Comparison of ENCODE assay signal across 12 mouse cellular contexts in genomic region chr2:9955576-9956535, GRCm38 (mm10).
DNase-seq lines count a peak whose midpoint lies in the region; ATAC-seq and TF ChIP-seq lines count a peak whose summit lies in the region.
"Had no signal": no experiment of that assay in that cellular context is flagged by ENCODE, and none has a peak within 500 bp of the region (broad histone marks: within the 10 kb centered on the region; RNA-seq: fewer than 3 reads in every experiment).

No protein-coding gene starts in this region.

- H3K27me3 ChIP-seq in E14TG2a.4 (ENCODE audit: insufficient read depth, low read length) (no peaks in the 10 kb centered on the region), MEL (ENCODE audit: control insufficient read depth in 1 of 2, insufficient read depth in 2 of 2, low read length in 2 of 2) (no peaks in the 10 kb centered on the region)
- H3K27me3 ChIP-seq in embryonic facial prominence, embryonic 13.5 days, result no peaks in the 10 kb centered on the region
- H3K27me3 ChIP-seq in limb, embryonic 14.5 days (ENCODE audit: control insufficient read depth, insufficient read depth, low read length), result no peaks in the 10 kb centered on the region
- H3K27me3 ChIP-seq: neural tube, embryonic 12.5 days had no signal

- TF ChIP-seq RAD21 in MEL (IDR thresholded peaks at IDR 0.05; ENCODE audit: low read depth, low read length), result no peak

- ATAC-seq in embryonic facial prominence, embryonic 13.5 days (ENCODE audit: insufficient number of reproducible peaks, insufficient read depth, low FRiP score, low TSS enrichment, low read depth), result 0 out of 2 replicates have a peak, but pooled peaks have one; percentile 37
- peak; percentile 53; the same call in 1 of the 2 replicates for ATAC-seq in limb, embryonic 14.5 days (ENCODE audit: low FRiP score, low read depth)
- ATAC-seq: forebrain, postnatal 0 days; inflammation-experienced regulatory T-cells, adult 6 months had no signal

- WGBS in embryonic facial prominence, embryonic 13.5 days, result 42% methylated on average over 9 of the region's 9 CpGs
- WGBS in limb, embryonic 14.5 days, result 41% methylated on average over 9 of the region's 9 CpGs

- TF ChIP-seq CTCF in E14TG2a.4 (conservative IDR thresholded peaks at IDR 0.05; ENCODE audit: low read length) (no peak), MEL (IDR thresholded peaks at IDR 0.05 in 2 of 3, conservative IDR thresholded peaks at IDR 0.05 in 1 of 3; ENCODE audit: control insufficient read depth in 1 of 3, insufficient read depth in 1 of 3, low read depth in 2 of 3, low read length in 3 of 3, poor library complexity in 1 of 3, severe bottlenecking in 1 of 3) (no peak)

- H3K79me2 ChIP-seq in MEL (ENCODE audit: control insufficient read depth, insufficient read depth, low read length, poor library complexity), result peaks cover 11% of the 10 kb centered on the region

- no peak for TF ChIP-seq EP300 in MEL (IDR thresholded peaks at IDR 0.05; ENCODE audit: low read depth in 1 of 2, low read length in 2 of 2)

- no peak for TF ChIP-seq POLR2A in MEL (IDR thresholded peaks at IDR 0.05; ENCODE audit: control insufficient read depth in 1 of 2, insufficient read depth in 1 of 2, low read depth in 1 of 2, low read length in 2 of 2, poor library complexity in 1 of 2)
- TF ChIP-seq POLR2A in limb, embryonic 14.5 days (IDR thresholded peaks at IDR 0.05; ENCODE audit: borderline replicate concordance, extremely low read depth, insufficient read depth, insufficient read length), result no peak

- H3K4me1 ChIP-seq in E14TG2a.4 (replicated peaks; ENCODE audit: low read depth, low read length), result peaks cover 42% of the 10 kb centered on the region
- peaks cover 28 to 31% of the 10 kb centered on the region in 2 experiments for H3K4me1 ChIP-seq in MEL (ENCODE audit: control insufficient read depth in 1 of 2, insufficient read depth in 2 of 2, low read length in 2 of 2)
- H3K4me1 ChIP-seq in embryonic facial prominence, embryonic 13.5 days, result peaks cover 16% of the 10 kb centered on the region
- 0 out of 2 replicates have a peak, but pooled peaks cover 11% of the 10 kb centered on the region for H3K4me1 ChIP-seq in limb, embryonic 14.5 days (ENCODE audit: control insufficient read depth, insufficient read depth, low read length)

- H3K4me2 ChIP-seq in embryonic facial prominence, embryonic 13.5 days, result peak overlapping the region; percentile 23; the same call in 1 of the 2 replicates
- no peak overlapping the region for H3K4me2 ChIP-seq in limb, embryonic 14.5 days (replicated peaks; ENCODE audit: low read depth, low read length, severe bottlenecking)
- H3K4me2 ChIP-seq: neural tube, embryonic 12.5 days had no signal

- peak overlapping the region; percentile 20 for H3K27ac ChIP-seq in MEL (ENCODE audit: control insufficient read depth, low read depth, low read length)
- peak overlapping the region; percentile 40; the same call in 1 of the 2 replicates for H3K27ac ChIP-seq in embryonic facial prominence, embryonic 13.5 days
- H3K27ac ChIP-seq in limb, embryonic 14.5 days (replicated peaks; ENCODE audit: low read depth, low read length), result peak overlapping the region; percentile 34; the same call in 1 of the 2 replicates
- H3K27ac ChIP-seq: heart, embryonic 10.5 days; neural tube, embryonic 12.5 days had no signal

- DNase-seq in MEL (ENCODE audit: low read depth, low spot score), result peak; percentile 23
- DNase-seq in limb, embryonic 14.5 days (ENCODE audit: low spot score), result peak; percentile 51
- no peak for DNase-seq in layer of hippocampus, postnatal 10 days (ENCODE audit: low spot score in 2 of 2)
- no peak for DNase-seq in layer of hippocampus, postnatal 25 days (ENCODE audit: extremely low spot score in 1 of 2, low spot score in 1 of 2)
- DNase-seq in cerebellum, postnatal 4 days (ENCODE audit: low spot score in 2 of 2), result no peak
- DNase-seq: cerebellum, postnatal 10 days; forebrain, postnatal 0 days had no signal

- no peaks in the 10 kb centered on the region for H3K9me3 ChIP-seq in E14TG2a.4 (ENCODE audit: low read length)
- no peaks in the 10 kb centered on the region for H3K9me3 ChIP-seq in MEL (replicated peaks; ENCODE audit: insufficient read depth, low read length)
- no peaks in the 10 kb centered on the region for H3K9me3 ChIP-seq in embryonic facial prominence, embryonic 13.5 days
- H3K9me3 ChIP-seq in limb, embryonic 14.5 days (ENCODE audit: control insufficient read depth, low read length), result no peaks in the 10 kb centered on the region
- H3K9me3 ChIP-seq: heart, embryonic 10.5 days; neural tube, embryonic 12.5 days had no signal

- peak overlapping the region; percentile 30 for H3K9ac ChIP-seq in MEL (ENCODE audit: control insufficient read depth, low read depth, low read length, poor library complexity, severe bottlenecking)
- no peak overlapping the region for H3K9ac ChIP-seq in embryonic facial prominence, embryonic 13.5 days
- H3K9ac ChIP-seq in limb, embryonic 14.5 days (ENCODE audit: low read depth, low read length, severe bottlenecking), result no peak overlapping the region
- H3K9ac ChIP-seq: forebrain, postnatal 0 days; neural tube, embryonic 12.5 days had no signal

- H3K36me3 ChIP-seq in E14TG2a.4 (ENCODE audit: insufficient read depth, low read length), result peaks cover 21% of the 10 kb centered on the region
- peaks cover 0 to 33% of the 10 kb centered on the region in 2 experiments; a peak in 3 of 4 replicates for H3K36me3 ChIP-seq in MEL (ENCODE audit: control insufficient read depth in 1 of 2, insufficient read depth in 2 of 2, low read length in 2 of 2)
- peaks cover 14% of the 10 kb centered on the region for H3K36me3 ChIP-seq in embryonic facial prominence, embryonic 13.5 days
- 0 out of 2 replicates have a peak, but pooled peaks cover 4% of the 10 kb centered on the region for H3K36me3 ChIP-seq in limb, embryonic 14.5 days (ENCODE audit: control insufficient read depth, insufficient read depth, low read length)
- H3K36me3 ChIP-seq: neural tube, embryonic 12.5 days had no signal

- peak overlapping the region; percentile 17; the same call in 1 of the 2 replicates for H3K4me3 ChIP-seq in E14TG2a.4 (replicated peaks; ENCODE audit: low read length)
- peak overlapping the region in 1 of 2 experiments; percentile 35; a peak in 2 of 4 replicates for H3K4me3 ChIP-seq in MEL (ENCODE audit: control insufficient read depth in 1 of 2, insufficient read depth in 1 of 2, low read depth in 2 of 2, low read length in 2 of 2)
- no peak overlapping the region for H3K4me3 ChIP-seq in embryonic facial prominence, embryonic 13.5 days
- H3K4me3 ChIP-seq in limb, embryonic 14.5 days (replicated peaks; ENCODE audit: low read length), result no peak overlapping the region
- H3K4me3 ChIP-seq: heart, embryonic 10.5 days; neural tube, embryonic 12.5 days had no signal

TF ChIP-seq in MEL, 35 proteins besides CTCF, POLR2A, EP300 and RAD21:
- TF ChIP-seq MAFK (IDR thresholded peaks at IDR 0.05; ENCODE audit: borderline replicate concordance, low read depth, low read length) (no peak), MYB (IDR thresholded peaks at IDR 0.05; ENCODE audit: low read depth, low read length) (no peak), TCF12 (IDR thresholded peaks at IDR 0.05; ENCODE audit: low read depth, low read length) (no peak), ZKSCAN1 (IDR thresholded peaks at IDR 0.05; ENCODE audit: low read depth, low read length) (no peak), ELF1 (IDR thresholded peaks at IDR 0.05; ENCODE audit: low read depth, low read length) (no peak), TAL1 (IDR thresholded peaks at IDR 0.05; ENCODE audit: low read length) (no peak), USF1 (IDR thresholded peaks at IDR 0.05; ENCODE audit: low read depth, low read length) (no peak), POLR2AphosphoS2 (IDR thresholded peaks at IDR 0.05; ENCODE audit: low read length) (no peak), ZMIZ1 (IDR thresholded peaks at IDR 0.05; ENCODE audit: low read depth, low read length) (no peak), MXI1 (IDR thresholded peaks at IDR 0.05; ENCODE audit: low read depth, low read length) (no peak), GABPA (IDR thresholded peaks at IDR 0.05; ENCODE audit: low read depth, low read length) (no peak), MYC (IDR thresholded peaks at IDR 0.05; ENCODE audit: low read depth, low read length) (no peak), ZC3H11A (IDR thresholded peaks at IDR 0.05; ENCODE audit: low read depth, low read length) (no peak), CHD1 (IDR thresholded peaks at IDR 0.05; ENCODE audit: low read depth, low read length) (no peak), MAZ (IDR thresholded peaks at IDR 0.05; ENCODE audit: low read depth, low read length) (no peak), ZNF384 (IDR thresholded peaks at IDR 0.05; ENCODE audit: low read depth, low read length) (no peak), HCFC1 (IDR thresholded peaks at IDR 0.05; ENCODE audit: low read depth, low read length) (no peak), MEF2A (IDR thresholded peaks at IDR 0.05; ENCODE audit: extremely low read depth, insufficient replicate concordance, low read depth, low read length, poor library complexity, severe bottlenecking) (no peak), SIN3A (IDR thresholded peaks at IDR 0.05; ENCODE audit: low read length) (no peak)

Comparison
In these comparisons a context has a peak if more than half of its experiments do, and no peak if none do; other contexts are left out.
1. DNase-seq: peak in MEL (single experiment) and limb, embryonic 14.5 days (single experiment); none in layer of hippocampus, postnatal 10 days (0 of 2), layer of hippocampus, postnatal 25 days (0 of 2) and cerebellum, postnatal 4 days (0 of 2).
2. Peak in every context shown above with its lines, with median percentiles within 50 percentile points of each other: H3K27ac ChIP-seq.